8 mouse cellular contexts compared by ENCODE assay signal in the genomic region with DNA sequence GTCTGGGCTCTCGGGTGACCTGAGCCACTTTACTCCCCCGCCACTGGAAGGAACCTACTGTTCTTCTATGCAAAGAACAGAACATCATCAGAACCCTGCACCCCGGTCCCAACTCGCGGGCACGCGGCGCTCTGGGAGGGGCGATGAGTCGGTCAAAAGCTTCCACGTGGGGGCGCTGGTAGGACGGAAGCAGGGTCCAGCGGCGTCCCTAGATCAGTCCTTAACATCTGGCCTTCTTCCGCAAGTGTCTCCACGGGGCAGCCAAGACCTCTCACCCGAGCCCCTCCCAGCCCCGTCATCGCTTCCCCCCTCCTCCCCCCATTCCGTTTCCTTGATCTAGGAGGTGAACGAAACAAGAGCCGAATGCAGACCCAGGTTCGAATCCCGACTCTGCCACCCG. TPM values are rescaled to one million over a fixed set of nuclear protein-coding genes. Genes with fewer than 3 reads are reported as not detected.
A peak's percentile ranks its signal among the peaks of the same experiment; 100 is the strongest.
DNase-seq lines count a peak whose midpoint lies in the region; ATAC-seq lines count a peak whose summit lies in the region.

No protein-coding gene starts in this region.

- under 1% methylated on average over 26 of the region's 26 CpGs for WGBS in intestine, embryonic 14.5 days
- WGBS in limb, embryonic 11.5 days, result 1% methylated on average over 26 of the region's 26 CpGs
- WGBS in midbrain, embryonic 12.5 days, result 2% methylated on average over 26 of the region's 26 CpGs

- H3K4me2 ChIP-seq in intestine, embryonic 14.5 days (ENCODE audit: low read length), result peak overlapping the region; percentile 90
- H3K4me2 ChIP-seq in limb, embryonic 11.5 days (ENCODE audit: low read depth, severe bottlenecking), result peak overlapping the region; percentile 82
- peak overlapping the region; percentile 66 for H3K4me2 ChIP-seq in midbrain, embryonic 12.5 days (replicated peaks)

- intact Hi-C loops in gastrocnemius, postnatal 14 days (cut with DNase I; ENCODE audit: low total_unique reads), result loop anchor here (2.0 to 10.0 kb wide), 2 partner anchors 204 to 264 kb away; no protein-coding TSS in a partner anchor

- H3K27me3 ChIP-seq in intestine, embryonic 14.5 days (replicated peaks; ENCODE audit: control insufficient read depth, insufficient read depth, low read length), result no peaks in the 10 kb centered on the region
- H3K27me3 ChIP-seq in limb, embryonic 11.5 days (ENCODE audit: control insufficient read depth, insufficient read depth, low read length), result no peaks in the 10 kb centered on the region
- H3K27me3 ChIP-seq in midbrain, embryonic 12.5 days, result peaks cover 53% of the 10 kb centered on the region

- ATAC-seq in intestine, embryonic 14.5 days (replicated peaks; ENCODE audit: low FRiP score, low TSS enrichment, low read depth), result peak; percentile 51
- ATAC-seq in limb, embryonic 11.5 days (ENCODE audit: insufficient number of reproducible peaks, low FRiP score, low TSS enrichment, low read depth), result peak; percentile 56
- 0 out of 2 replicates have a peak, but pooled peaks have one; percentile 13 for ATAC-seq in midbrain, embryonic 12.5 days (ENCODE audit: low FRiP score, low read depth)
- ATAC-seq in inflammation-experienced regulatory T-cells, adult 6 months, result no peak

- H3K4me3 ChIP-seq in intestine, embryonic 14.5 days (ENCODE audit: low read depth, low read length), result peak overlapping the region; percentile 59
- H3K4me3 ChIP-seq in limb, embryonic 11.5 days (ENCODE audit: low read depth, low read length), result peak overlapping the region; percentile 50
- H3K4me3 ChIP-seq in midbrain, embryonic 12.5 days, result peak overlapping the region; percentile 42

- H3K9me3 ChIP-seq in intestine, embryonic 14.5 days (ENCODE audit: control insufficient read depth, low read length), result no peaks in the 10 kb centered on the region
- H3K9me3 ChIP-seq in limb, embryonic 11.5 days (ENCODE audit: control insufficient read depth, low read length), result no peaks in the 10 kb centered on the region
- H3K9me3 ChIP-seq in midbrain, embryonic 12.5 days, result no peaks in the 10 kb centered on the region

- no peaks in the 10 kb centered on the region for H3K36me3 ChIP-seq in intestine, embryonic 14.5 days (ENCODE audit: control insufficient read depth, insufficient read depth, low read length)
- H3K36me3 ChIP-seq in limb, embryonic 11.5 days (ENCODE audit: control insufficient read depth, insufficient read depth, low read length), result no peaks in the 10 kb centered on the region
- no peaks in the 10 kb centered on the region for H3K36me3 ChIP-seq in midbrain, embryonic 12.5 days

- peak overlapping the region; percentile 76 for H3K9ac ChIP-seq in intestine, embryonic 14.5 days (ENCODE audit: low read length)
- H3K9ac ChIP-seq in limb, embryonic 11.5 days (ENCODE audit: low read length), result peak overlapping the region; percentile 66
- H3K9ac ChIP-seq in midbrain, embryonic 12.5 days (replicated peaks), result peak overlapping the region; percentile 46

- H3K27ac ChIP-seq in intestine, embryonic 14.5 days (ENCODE audit: low read depth), result peak overlapping the region; percentile 67; the same call in 1 of the 2 replicates
- H3K27ac ChIP-seq in limb, embryonic 11.5 days (replicated peaks; ENCODE audit: low read depth, low read length), result no peak overlapping the region
- H3K27ac ChIP-seq in midbrain, embryonic 12.5 days (replicated peaks), result no peak overlapping the region

- peak; percentile 80 to 87 for DNase-seq in adrenal gland, adult 18-20 months (ENCODE audit: low spot score in 2 of 2)
- DNase-seq in embryo, embryonic 10.5 days (ENCODE audit: low spot score), result peak; percentile 89
- DNase-seq in gastrocnemius, postnatal 14 days, result peak; percentile 88
- peak; percentile 91 for DNase-seq in intestine, embryonic 14.5 days (ENCODE audit: low spot score)
- DNase-seq in limb, embryonic 11.5 days (ENCODE audit: low spot score), result peak; percentile 88
- peak; percentile 79 for DNase-seq in skeletal muscle tissue, adult 2 months (ENCODE audit: low read depth, low spot score)

- peaks cover 4% of the 10 kb centered on the region; the same call in 1 of the 2 replicates for H3K4me1 ChIP-seq in intestine, embryonic 14.5 days (replicated peaks; ENCODE audit: control insufficient read depth, insufficient read depth, low read length)
- no peaks in the 10 kb centered on the region for H3K4me1 ChIP-seq in limb, embryonic 11.5 days (ENCODE audit: control insufficient read depth, insufficient read depth, low read length)
- peaks cover 11% of the 10 kb centered on the region for H3K4me1 ChIP-seq in midbrain, embryonic 12.5 days

RNA-seq across cellular contexts. Expression of gene Tac4, which starts 2.8 kb away (rescaled TPM):
- total RNA-seq in adrenal gland, adult 18-20 months (2021), result not detected
- total RNA-seq in gastrocnemius, postnatal 14 days (2021), result not detected
- 0.14 TPM in 1 of 2 replicates, not detected in the other for polyA plus RNA-seq in intestine, embryonic 14.5 days (2014; fragmentation: Nextera tagmentation; extraction: Ambion mirVana)
- 0.20 TPM in 1 of 2 replicates, not detected in the other for polyA plus RNA-seq in limb, embryonic 11.5 days (2014; fragmentation: Nextera tagmentation; extraction: Ambion mirVana)
- 0.18 and 0.23 TPM in 2 replicates for polyA plus RNA-seq in midbrain, embryonic 12.5 days (2016; fragmentation: Nextera tagmentation; extraction: Ambion mirVana)
- polyA plus RNA-seq in inflammation-experienced regulatory T-cells, adult 6 months (2017; shearing (Covaris generic)), result under 1 TPM in 1 of 3 experiments, not detected in 2; 0.47 TPM

RNA-seq across cellular contexts. Expression of gene Kat7, which starts 51.6 kb away (rescaled TPM):
- 10 to 100 TPM; 54.9 to 59.0 TPM for total RNA-seq in adrenal gland, adult 18-20 months (2021)
- 10 to 100 TPM; 21.7 to 24.4 TPM for total RNA-seq in gastrocnemius, postnatal 14 days (2021)
- polyA plus RNA-seq in intestine, embryonic 14.5 days (2014; fragmentation: Nextera tagmentation; extraction: Ambion mirVana), result 68.7 and 76.8 TPM in 2 replicates
- 80.4 and 84.7 TPM in 2 replicates for polyA plus RNA-seq in limb, embryonic 11.5 days (2014; fragmentation: Nextera tagmentation; extraction: Ambion mirVana)
- 81.8 and 85.3 TPM in 2 replicates for polyA plus RNA-seq in midbrain, embryonic 12.5 days (2016; fragmentation: Nextera tagmentation; extraction: Ambion mirVana)
- polyA plus RNA-seq in inflammation-experienced regulatory T-cells, adult 6 months (2017; shearing (Covaris generic)), result 10 to 100 TPM; 45.4 to 49.3 (median 47.4) TPM
